Mouse (Mus musculus) right cerebral cortex, postnatal 10 days (tissue): ENCODE data around the gene Kcnh4.

Source experiments
- DNase-seq, 2 experiments: peaks; one replicate each; pipeline ENCODE4 v3.0.0; 2021; ENCODE audit warnings: low spot score in 2 of 2

Kcnh4 gene

DNA sequence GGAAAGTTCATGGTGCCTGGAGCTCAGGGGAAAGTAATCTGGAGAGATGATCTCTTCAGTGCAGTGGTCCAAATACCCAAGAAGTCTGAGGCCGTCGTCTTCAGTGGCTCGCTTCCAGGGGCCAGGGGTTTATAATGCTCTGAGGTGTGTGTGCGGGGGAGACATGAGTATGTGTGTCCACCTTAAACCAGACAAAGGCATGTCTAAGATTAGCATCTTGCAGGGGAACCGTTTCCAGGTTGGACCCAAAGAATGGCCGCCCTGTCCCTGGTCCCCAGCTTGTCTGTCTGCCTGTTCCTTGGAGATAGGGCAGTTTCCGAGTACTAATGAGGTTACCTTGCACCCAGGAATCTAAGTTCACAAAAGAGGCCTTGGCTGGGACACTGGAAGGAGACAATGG is 3.1 kb upstream of the Kcnh4 start, which contains the start of gene Hcrt:
TSS of gene Hcrt (minus strand) at position 101 of the 400 bp plus-strand sequence.
- DNase-seq, result no peak

DNA sequence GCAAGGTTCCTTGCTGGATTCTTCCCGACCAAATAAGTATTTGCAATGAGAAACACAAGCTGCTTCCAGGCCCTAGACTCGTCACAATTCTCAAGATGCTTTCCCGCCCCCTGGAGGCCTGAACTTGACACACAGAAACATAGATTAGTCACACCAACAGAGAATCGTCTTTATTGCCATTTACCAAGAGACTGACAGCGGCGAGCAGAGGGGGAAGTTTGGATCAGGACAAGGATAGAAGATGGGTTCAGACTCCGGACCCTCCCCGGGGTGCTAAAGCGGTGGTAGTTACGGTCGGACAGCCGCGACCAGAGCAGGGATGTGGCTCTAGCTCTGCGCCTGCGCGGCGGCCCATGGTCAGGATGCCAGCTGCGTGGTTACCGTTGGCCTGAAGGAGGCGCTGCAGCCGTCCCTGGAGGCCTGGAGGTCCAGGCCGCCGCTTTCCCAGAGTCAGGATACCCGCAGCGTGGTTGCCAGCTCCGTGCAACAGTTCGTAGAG is 1.9 kb upstream of the Kcnh4 start:
- peak; percentile 89 to 91 for DNase-seq

DNA sequence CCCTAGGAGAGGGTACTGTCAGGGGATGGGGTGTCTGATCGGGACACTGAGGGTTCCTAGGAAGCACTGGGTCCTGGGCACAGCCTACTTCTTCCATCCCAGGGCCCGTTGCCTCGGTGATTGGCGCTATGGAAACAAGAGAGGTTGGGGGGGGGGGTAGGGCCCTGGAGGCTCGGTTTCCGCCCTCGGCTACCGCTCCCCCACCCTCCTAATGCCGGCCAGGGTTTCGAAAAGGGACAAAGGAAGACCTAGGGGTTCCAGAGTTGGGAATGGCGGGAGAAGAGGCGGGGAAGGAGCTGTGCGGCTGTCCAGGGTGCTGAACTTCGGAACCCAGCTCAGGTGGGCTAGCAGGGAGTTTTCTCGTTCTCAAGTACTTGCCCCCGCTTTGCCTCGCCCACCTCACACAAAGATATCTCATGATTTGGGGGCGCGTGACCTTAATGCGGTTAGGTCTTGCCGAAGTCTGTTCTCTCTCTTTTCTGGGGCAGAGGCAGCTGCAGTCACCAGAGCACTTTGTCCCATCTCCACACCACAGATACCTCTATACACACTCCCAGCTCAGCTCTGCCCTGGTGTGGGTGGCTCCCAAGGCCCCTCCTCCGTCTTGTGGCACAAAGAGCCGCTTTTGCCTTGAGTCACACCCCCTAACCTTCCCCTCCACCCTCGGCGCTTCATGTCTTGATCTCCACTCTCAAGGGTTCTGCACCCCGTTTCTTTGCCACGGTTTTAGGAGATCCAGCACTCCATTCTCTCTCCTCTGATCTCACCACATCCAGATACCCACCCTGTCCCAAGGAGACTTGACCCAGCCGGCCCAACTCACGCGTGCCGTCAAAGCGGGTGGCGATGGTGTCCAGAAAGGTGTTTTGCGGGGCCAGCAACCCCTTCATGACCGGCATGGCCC is 783 bp downstream of the Kcnh4 start:
- peak in 1 of 2 experiments; percentile 60 for DNase-seq

DNA sequence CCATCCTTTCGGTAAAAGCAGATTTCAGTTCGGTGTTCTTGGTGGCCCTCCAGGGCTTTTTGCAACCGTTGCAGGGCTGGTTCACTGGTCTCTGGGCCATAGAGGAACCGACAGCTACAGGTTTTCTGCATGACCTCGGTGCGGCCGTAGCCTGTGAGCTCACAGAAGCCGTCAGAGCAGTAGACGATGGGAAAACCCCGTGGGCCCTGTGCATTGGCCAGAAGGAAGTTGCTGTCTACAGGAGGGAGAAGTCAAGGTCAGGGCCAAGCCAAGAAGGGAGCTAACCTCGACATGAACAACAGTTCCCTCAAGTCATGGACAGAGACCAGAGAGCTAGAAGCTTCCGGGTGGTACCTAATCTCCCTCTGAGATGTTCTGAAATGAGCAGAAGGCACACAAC is 2.2 kb downstream of the Kcnh4 start:
- no peak for DNase-seq

DNA sequence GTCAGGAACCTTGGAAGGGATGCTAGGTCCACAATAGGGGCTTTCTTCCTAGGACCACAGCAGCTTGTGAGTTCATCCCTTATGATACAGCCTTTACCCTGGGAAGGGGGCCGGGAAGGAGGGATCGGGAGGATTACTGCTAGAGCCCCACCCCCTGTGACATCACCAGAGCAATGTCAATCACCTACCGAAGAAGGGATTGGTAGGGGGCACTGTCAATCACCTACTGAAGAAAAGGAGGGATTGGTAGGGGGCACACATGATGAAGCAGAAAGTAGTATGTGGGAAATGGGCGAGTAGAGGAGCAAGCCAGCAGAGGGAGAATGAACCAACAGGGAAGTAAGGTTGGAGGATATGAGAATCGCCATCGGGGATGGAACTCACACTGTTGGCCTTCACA is 3.3 kb downstream of the Kcnh4 start:
- no peak for DNase-seq

DNA sequence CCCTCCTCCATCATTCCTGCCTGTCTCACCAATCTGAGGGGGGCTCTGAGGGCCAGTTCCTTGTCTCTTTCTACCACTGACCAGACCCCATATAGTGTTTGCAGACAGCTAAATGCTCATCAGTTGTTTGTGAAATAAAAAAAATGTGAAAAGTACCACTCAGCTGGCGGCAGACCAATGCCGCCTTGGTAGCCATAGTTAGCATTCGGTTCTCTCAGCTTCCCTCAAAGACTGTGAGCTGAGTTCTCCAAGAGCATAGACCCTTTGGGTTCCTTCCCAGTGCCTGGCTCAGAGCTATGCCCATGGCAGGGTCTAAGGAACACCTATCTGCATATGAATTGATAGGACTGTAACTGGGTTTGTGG is 5.1 kb downstream of the Kcnh4 start:
- DNase-seq, result peak; percentile 62 to 70

DNA sequence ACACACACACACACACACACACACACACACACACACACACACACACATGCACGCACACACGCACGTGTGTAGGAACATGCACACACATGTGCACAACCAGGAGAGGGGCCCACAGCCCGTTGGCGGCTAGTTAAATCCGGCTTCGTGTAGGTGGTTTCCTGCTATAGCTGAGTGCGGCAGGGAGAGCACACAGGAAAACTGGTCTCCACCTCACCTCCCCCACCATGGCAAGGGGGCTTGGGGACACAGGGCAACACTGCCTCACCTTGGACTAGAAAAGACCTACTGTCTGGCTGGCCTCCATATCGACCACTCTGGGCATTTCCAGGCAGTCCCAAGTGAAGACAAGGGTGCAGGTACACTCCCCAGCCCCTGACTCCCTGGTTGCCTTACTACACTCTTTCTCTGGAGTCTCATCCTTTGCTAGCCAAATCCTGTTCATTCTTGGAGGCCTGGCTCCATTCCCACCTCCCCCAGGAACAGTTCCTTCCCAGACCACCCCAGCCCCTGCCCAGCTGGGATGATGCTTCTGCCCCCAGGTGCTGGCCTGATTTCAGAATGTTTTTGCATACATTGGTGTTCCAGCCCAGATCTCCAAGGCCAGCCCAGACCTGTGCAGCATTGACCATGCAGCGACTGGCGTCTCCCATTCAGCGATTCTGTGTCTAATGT is 5.6 kb downstream of the Kcnh4 start:
- peak; percentile 67 to 83 for DNase-seq

DNA sequence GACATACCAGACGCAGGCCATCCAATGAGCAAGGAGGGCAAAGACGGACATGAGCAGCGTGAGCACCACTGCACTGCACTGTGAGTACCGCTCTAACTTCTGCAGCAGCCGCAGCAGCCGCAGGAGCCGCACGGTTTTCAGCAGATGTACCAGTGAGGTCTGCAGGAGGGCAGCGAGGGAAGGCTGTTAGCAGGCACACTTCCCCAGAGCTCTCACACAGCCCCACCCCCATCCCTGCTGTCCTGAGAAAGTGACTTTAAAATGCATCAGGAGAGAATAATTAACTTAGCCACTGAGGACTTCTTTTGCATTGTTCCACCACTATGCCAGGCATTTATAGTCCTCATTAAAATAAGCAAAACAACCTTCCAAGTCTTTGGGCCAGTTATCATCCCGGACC is 7.4 kb downstream of the Kcnh4 start:
- DNase-seq, result peak in 1 of 2 experiments; percentile 55

DNA sequence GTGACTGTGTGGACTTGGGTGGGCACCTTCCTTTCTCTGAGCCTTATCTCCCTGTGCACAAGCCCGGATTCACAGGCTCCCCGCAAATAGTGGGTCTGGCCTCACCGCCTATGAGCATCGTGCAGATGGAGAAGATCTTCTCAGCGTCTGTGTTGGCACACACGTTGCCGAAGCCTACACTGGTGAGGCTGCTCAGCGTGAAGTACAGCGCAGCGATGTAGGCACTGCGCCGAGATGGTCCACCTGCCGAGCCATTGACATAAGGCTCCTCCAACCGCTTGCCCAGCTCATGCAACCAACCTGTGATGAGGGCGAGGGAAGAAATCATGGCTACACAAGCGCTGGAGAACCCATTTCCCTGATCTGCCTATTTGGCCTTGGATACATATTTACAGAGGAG is 9.6 kb downstream of the Kcnh4 start:
- no peak for DNase-seq

DNA sequence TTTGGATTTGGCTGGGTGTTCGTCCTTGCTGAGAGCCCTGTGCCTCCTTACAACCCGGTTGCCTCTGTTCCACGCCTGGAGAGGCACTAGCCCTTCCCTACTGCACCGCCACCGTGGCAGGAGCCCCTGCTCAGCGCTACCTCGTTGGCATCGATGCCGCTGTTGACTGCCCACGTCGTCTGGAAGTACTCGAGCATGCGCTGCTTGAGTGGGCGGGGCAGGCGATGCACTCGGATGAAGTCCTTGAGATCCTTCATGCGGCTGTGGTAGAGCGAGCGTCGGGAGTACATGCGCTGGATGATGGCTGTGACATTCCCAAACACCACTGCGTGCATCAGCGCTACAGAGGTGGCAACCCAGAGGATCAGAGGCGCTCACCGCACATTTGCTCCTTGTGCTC is 10.3 kb downstream of the Kcnh4 start:
- no peak for DNase-seq

DNA sequence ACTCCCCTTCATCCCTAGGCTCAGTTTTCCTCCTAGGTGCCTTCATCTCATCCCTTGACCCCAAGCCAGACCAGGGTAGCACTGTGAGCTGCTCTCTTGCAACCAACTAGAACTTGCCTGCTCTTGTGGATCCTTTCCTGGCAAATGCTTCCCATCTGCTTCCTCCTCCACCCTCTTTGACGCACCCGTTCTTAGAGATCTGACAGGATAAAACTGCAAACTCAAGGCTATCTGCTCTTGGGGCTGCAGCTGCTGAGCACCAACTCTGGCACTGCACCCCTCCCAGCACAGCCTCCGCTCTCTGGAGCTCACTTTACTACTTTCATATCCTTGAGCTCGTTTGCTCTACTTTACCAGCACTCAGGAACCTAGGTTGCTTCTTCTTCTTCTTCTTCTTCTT is 11.1 kb downstream of the Kcnh4 start:
- DNase-seq, result no peak

DNA sequence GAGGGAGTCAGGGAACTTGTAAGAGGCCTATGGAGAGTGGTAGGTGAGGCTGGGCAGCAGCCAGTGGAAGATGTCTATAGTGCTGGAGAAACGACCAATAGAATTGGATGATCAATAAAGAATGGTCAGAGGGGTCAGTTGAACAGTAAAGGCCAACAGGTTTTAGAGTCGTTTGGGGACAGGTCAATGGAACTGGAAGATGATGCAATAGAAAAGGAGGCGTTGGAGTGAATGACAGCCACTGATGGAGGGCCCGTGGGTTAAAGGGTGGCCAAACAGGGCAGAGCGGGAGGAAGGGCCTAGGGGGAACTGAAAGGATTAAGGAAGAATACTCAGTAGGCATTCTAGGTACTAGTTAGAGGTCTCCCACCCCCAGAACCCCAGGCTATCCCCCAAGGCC is 12.6 kb downstream of the Kcnh4 start:
- DNase-seq, result no peak

DNA sequence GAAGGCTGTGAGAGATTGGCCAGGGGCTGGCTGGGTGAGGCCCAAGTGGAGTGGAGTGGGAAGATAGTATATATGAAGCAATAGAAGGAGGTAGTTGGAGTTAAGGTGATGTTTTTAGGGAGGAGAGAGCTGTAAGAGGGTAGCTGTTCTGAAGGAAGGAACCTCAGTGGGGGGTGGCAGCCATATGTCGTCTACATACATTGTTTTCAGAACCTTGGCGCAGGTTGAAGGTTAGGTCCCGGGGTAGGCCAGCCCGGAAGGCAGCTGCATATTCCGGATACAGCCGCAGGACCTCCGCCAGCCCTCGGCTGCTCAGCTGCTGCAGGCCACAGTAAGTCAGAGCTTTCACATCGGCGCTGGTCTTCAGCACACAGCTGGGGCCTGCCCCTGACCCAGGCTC is 13.2 kb downstream of the Kcnh4 start:
- no peak for DNase-seq

DNA sequence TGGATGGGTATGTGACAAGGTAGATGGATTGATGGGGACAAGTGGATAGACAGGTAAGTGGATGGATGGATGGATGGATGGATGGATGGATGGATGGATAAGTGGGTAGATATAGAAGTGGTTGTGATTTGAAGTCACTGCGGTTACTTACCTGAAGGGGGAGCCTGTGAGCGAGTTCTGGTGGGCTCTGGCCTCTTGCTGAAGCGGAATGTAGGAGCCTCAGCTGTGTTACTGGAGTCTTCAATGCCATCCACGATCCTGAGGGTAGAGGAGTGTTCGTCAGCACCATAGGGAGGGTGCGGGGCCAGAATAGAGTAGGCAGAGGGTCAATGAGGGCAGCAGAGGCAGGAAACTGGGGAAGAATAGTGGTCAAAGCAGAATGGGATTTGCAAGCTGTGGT is 14.7 kb downstream of the Kcnh4 start:
- DNase-seq, result peak in 1 of 2 experiments; percentile 68

DNA sequence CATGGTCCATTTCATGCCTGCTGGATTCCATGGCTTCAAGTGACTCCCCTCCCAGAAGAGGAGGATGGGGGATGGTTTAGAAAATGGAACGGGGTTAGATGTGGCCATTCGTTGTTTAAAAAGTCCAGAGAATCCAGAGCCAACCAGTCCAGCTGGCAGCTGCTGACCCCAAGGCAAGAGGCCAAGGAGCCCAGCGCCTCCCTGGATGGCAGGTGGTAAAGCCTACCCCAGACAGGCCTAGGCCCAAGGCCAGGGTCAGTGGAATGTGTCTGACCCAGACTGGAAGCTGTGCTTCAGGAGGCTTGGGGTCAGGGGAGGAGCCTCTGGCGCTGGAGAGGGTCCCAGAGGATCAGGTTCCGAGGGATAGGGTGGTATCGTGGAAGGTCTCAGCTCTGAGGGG is 18.4 kb downstream of the Kcnh4 start:
- peak in 1 of 2 experiments; percentile 61 for DNase-seq

DNA sequence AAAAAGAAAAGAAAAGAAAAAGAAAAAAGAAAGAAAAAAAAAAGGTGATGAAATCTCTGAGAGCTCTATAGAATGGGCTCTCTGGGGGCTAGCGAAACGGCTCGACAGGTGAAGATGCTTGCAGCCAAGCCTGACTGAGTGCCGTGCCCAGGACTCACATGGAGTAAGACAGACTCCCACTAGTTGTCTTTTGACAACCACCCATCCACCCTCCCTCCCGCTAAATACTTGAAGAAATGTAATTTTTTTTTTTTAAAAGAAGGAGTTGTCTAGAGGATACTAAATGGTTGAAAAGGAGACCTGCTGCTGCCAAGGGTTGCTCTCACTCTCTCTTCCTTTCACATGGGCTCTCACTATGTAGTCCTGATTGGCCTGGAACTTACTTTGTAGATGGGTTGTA is 21.0 kb downstream of the Kcnh4 start:
- no peak for DNase-seq

DNA sequence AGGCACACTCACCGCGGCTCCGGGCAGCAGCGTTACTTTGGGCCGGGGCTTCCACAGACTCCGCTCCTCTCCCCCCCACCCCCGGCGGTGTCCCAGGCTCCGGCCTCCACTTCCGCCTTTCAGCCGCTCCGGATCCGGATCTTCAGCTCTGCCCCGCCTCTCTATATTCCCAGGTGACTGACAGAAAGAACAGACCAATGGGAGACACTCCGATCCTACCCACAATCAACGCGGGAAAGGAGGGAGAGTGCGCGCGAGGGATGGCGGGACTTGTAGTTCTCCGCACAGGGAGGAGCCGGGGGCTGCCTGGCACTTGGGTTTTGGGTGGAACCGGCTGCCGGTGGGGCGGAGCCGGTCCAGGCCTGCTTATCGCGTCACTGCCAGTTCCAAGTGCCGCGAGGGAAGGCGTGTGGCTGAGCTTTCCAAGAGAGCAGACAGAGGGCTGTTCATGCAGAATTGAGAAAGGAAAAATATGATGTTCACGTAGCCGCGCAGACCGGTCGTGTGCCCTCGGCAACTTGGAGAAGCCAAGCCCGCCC is 21.6 kb downstream of the Kcnh4 start, which contains the start of gene Rab5c:
TSS of gene Rab5c (minus strand) at position 150 of the 539 bp plus-strand sequence.
- DNase-seq, result peak; percentile 99

DNA sequence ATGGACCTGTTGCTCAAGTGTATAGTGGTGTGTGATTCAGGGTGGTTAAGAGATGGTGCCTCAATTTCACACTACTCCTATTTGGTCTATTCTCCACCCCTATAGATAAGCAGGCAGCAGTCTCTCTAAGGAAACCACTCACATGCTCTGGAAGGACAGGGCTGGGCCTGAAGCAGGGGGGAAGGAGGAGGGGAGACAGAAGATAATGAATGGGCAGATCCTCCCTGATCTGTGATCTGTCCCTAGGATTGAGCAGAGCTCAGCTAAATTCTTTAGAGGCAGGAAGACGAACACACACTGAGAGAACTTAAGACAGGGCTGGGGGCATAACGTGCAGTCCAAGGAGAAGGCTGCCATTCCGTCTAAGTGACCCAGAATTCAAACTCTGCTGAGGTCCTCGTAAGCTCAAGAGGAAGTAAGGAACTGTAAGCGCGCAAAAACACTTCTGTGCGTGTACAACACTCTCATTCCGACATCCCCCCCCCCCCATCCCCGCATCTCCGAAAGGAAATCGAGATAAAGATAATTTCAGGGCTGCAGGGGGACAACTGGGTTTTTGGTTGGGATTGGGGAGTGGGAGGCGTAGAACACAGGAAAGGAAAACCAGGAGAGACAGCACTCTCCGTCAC is 22.5 kb downstream of the Kcnh4 start:
- no peak for DNase-seq

DNA sequence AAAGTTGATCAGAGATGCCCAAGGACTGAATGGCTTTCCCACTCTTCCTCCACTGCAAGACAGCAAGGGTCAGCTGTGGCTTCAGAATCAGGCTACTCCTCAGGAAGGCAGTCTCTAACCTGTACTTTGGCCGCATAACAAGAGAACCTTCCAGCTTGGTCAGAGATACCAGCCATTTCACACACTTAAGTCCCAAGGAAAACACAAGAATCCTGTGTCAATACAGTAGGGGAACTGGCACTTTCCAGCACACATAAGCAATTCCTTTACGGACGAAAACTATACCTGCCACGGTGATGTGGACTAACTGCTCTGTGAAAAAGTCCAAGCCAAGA is 23.0 kb downstream of the Kcnh4 start:
- DNase-seq, result no peak

DNA sequence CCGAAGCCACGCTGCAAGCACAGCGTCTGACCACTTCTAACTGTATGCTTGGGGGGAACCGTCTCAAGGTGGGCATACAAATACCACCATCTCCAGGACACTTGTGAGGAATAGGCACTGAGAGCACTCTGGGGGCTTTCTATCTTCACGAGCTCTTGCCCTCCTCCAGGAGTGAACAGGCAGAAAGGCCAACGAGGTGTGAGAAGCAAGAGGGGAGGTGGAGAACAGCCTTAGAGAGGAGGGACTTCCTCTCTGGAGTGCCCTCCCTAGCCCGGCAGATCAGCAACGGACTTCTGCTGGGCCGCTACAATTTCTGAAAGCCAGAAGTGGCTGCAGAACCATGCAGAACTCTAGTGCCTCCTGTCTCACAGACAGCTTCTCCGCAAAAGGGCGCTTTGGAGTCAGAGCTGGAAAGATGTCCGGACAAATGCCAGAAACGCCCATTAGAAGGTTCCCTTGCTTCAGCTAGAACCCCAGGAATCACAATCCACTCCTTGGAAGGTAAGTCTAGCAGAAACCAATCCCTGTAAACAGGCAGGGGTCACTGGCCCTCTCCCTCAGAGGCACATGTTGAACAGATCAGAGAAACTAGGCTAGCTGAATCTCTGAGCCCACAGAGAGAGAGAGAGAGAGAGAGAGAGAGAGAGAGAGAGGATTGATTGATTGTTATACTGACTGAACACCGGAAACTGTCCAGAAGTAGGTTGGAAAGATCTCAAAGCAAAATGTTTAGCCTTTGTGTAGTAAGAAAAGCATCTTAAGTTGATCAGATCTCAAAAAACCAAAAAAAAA is 23.6 kb downstream of the Kcnh4 start:
- peak in 1 of 2 experiments; percentile 33 for DNase-seq

DNA sequence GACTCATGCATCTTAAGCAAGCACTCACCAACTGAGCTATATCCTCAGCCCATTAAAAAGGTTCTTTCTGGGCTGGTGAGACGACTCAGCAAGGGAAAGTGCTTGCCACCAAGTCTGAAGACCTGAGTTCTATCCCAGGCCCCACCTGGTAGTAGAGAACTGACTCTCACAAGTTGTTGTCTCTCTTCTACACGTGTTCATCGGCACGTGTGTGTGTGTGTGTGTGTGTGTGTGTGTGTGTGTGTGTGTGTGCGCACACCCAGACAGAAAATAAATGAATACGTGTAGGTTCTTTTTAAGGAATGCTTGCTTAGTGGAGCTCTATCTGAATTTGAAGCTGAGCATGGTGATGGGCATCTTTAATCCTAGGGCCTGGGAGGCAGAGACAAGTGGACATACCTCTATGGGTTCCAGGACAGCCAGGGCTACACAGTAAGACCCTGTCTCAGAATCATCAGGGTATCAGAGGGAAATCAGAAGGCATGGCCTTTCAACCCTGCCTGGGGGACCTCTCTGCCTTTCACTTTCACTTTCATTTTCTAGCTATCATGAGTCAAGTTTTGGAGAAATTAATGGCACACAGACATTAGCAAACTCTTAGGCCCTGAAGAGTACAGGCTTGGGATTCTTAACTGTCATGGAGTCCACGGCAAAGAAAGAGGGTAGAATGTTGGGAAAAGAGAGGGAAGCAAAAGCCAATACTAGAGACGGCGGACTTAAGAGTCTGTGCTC is 24.4 kb downstream of the Kcnh4 start:
- DNase-seq, result no peak
